Mouse (Mus musculus): ENCODE measurements around the gene Srm.

Srm gene

DNA sequence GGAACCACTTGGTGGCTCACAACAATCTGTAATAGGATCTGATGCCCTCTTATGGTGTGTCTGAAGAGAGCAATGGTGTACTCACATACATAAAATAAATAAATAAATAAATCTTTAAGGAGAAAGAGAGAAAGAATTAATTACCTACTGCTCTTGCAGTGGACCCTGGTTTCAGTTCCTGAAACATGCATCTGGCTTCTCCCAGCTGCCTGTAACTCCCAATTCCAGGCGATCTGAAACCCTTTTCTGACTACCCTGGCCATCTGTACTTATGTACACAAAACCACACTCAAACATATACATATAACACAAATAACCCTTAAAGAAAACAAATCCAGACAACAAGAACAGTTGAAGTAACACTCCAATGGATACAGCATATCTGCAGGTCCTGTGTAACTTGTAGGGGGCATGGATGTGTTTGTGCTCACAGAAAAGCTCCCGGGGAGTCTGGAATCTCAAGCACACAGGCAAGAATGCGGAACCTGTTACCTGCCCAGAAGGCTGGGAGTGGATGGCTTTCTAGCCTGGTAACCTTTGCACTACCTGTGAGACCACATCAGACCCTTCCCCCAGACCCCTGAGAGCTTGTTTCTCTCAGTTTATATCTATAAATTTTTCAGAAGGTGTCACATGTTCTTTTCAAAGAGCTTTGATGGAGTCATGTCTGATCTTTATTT lies 40.9 kb downstream of the Srm start:
- in situ Hi-C loops (cut with MboI, MseI) = no loop called here

DNA sequence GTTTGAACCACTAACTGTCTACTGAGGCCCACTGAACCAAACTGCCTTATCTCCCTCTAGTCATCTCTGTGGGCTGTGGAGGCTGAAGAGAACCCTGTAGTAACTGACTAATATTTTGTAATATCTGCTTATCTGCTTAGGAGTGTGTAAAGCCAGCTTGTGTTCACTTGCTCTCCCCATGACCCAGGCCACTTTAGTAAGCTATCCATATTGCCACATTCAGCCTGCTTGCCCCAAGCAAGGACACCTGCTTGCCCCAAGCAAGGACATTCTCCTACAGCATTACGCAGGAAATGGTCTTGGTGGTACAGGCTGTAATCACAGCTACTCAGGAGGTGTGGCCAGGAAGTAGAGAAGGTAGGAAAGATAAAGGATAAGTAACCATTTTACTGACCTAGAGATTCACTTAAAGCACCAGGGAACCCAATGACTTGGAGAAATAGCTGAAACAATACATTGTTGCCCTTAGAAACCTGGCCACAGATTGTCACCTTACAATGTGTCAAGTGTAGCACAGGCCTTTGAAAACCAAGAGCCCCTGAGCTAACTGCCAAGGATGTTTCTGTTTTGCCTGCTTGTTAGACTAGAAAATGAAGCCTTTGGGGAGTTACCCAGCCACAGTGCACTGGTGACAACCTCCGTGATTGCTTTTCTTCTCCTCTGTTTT lies 42.2 kb downstream of the Srm start:
- in situ Hi-C loops (cut with MboI, MseI) = no loop called here

DNA sequence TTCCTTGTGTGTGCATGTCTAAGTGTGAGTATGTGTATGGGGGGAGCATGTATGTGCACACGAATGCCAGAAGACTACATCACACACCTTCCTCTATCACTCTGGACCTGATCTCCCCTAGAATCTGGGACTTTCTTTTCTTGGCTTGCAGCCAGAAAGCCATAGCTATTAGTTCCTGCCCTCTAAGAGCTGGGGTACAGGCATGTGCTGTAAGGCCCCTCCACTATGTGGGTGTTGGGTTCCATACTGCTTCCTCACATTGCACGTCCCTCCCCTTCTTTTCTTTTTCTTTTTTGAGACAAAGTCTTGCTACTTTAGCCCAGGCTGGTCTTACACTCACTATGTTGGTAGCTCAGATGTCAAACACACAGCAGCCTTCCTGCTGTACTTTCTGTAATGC lies 44.0 kb downstream of the Srm start:
- in situ Hi-C loops (cut with MboI, MseI) = no loop called here

DNA sequence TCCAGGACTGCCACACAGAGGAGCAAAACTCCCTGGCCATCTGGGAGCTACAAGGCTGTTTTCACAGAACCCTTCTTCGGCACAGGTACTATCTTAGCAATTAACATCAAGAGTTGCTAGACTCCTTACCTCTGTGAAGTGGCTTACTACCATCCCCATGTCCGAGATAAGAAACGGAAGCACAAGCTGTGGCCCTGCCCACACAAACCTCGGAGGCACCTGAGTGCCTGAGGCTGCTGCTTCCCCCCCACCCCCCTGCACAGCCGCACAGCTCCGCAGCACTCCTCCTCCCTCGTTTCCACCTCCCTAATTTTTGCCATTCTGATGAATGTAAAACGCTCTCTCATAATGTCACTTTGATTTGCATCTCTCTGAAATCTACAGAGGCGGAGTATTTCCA lies 47.0 kb downstream of the Srm start:
- in situ Hi-C loops (cut with MboI, MseI) = no loop called here

DNA sequence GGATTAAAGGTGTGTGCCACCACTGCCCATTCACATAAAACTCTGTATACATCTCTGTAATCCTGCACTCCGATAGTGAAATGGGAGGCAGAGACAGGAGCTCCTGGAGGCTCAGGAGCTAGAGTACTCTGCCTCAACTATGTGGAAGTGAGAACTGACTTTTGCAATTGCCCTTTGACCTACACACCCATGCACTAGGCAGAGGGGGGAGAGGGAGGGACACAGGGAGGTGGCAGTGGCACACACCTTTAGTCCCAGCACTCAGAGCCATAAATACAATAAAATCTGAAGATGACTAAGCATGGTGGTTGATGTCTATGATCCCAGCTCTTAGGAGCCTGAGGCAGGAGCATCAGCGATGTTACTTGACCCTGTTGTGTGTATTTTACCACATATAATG lies 48.2 kb downstream of the Srm start:
- in situ Hi-C loops (cut with MboI, MseI) = no loop called here

DNA sequence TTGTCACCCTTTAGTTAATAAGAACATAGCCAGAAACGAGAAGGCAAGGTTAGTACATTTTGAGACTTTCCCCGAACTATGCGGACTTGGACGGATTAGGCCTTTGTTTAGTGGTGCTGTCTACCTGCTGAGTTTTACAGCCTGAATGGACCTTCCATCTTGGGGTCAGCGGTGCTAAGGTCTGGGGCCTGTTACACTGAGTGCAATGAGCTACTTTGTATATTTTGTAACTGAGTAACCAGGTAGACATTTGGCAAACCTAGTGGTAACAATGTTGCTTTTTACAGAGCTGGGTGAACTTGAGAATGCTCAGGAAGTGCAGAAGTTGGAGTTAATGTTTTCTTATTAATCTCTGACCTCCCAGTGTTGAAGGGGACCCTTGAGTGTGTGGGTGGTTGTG lies 49.8 kb downstream of the Srm start:
- in situ Hi-C loops (cut with MboI, MseI) = loop anchor here (10.0 kb wide), 1 partner anchor 1884 kb away; no protein-coding TSS in a partner anchor

DNA sequence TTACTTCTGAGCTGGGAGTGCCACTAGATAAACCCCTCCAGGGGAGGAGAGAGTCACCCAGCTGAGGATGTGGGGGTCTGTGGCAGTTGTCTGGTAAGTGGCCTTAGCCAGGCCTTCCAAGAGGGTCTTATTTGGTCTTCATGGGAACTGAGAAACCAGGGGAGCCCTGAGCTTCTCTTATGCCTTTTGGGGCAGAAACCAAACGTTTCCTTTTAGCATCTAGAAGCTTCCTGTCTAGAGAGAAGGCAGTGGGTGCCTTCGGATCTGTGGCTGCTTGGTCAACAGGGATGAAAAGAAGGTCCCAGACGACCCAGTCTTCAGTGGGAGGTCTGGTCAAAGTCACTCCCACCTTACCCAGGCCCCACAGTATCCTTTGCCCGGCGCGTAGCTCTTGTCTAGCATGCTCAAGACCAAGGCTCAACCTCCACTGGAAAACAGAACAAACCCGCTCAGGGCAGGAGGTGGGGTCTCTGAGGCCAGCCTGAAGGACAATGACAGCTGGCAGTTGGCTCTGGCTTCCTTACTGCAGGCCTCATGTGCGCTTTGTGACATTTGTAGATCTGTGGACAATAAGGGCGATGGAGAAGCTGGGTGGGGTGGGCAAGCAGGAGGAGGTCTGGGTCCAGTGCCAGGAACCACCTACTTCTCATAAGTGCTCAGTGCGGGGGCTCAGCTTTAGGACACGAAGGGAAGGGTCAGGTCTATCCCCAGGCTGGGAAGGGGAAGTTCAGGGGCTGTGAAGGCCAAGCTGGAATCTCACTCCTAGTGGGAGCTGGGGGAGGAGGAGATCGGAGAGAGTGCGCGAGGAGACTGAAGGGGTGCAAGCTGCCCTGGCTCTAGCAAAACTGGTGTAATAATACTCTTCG lies 52.2 kb downstream of the Srm start, which contains the start of gene Gm572:
Gm572 (plus strand) TSS at position 27 of the 866 bp plus-strand sequence.
- in situ Hi-C loops (cut with MboI, MseI) = loop anchor here (10.0 kb wide), 1 partner anchor 1881 kb away; no protein-coding TSS in a partner anchor

DNA sequence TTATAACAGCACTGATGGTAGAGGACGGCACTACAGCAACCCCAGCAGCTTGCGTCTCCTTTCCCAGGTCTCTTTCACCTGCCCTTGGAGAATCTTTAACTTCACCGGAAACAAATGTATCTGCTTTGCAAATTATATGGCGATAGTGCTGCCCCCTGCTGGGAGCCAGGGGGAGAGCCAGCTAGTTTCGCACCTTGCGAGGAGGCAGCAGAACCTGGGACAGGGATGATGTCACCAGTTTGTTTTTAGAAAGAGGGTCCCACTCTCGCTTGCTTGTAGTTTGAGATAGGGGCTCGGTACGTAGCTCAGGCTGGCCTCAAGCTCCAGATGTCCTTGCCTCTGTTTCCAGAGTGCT lies 52.8 kb downstream of the Srm start:
- in situ Hi-C loops (cut with MboI, MseI) = loop anchor here (10.0 kb wide), 1 partner anchor 1881 kb away; no protein-coding TSS in a partner anchor
